Mouse (Mus musculus) granulocyte monocyte progenitor cell, adult 5-6 weeks (primary cell): ENCODE data around the gene Speg. TPM values are rescaled to one million over a fixed set of nuclear protein-coding genes. Genes with fewer than 3 reads are reported as not detected.

Experiments
- ATAC-seq: replicated peaks from 2 replicates; pipeline ENCODE4 v1.8.0; 2016; ENCODE audit warnings: mild to moderate bottlenecking, moderate TSS enrichment, inconsistent platforms; ENCODE audit not compliant: poor library complexity, severe bottlenecking
- total RNA-seq, 2 experiments: library from RNA; stranded (forward) in 1 of 2; stranded (reverse) in 1 of 2; fragments of 200-712, 200-1000 nt in 1 of 2; fragments of >200 nt in 1 of 2; fragmentation: Nextera tagmentation in 1 of 2; gene quantifications; 2 replicates each; pipeline ENCODE4 v1.2.3; 2014 to 2017

Speg gene
- total RNA-seq, 2 experiments from 2014 or later: 0.05 TPM; not detected in 1

DNA sequence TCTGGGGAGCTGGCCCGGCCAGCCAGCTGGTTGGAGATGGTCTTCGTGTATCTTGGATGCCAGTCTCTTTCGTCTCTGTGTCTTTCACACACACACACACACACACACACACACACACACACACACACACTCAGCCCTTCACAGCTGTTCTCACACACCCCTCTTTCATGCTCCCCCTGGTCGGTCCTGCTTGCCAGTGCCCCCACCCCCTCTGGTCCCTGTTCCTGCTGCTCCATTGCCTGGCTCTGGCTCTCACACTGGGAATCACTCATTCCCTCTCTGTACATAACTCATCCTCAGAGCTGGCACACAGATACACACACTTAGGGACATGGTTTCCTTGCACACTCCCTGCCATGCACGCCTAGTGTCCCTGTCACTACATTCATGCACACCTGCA is 76.8 kb downstream of the Speg start:
- ATAC-seq: no peak

GRCm38 (mm10) chr1:75455433-75455832 is 80.3 kb downstream of the Speg start:
- no peak for ATAC-seq

GRCm38 (mm10) chr1:75455948-75456347 is 80.9 kb downstream of the Speg start:
- ATAC-seq: no peak

DNA sequence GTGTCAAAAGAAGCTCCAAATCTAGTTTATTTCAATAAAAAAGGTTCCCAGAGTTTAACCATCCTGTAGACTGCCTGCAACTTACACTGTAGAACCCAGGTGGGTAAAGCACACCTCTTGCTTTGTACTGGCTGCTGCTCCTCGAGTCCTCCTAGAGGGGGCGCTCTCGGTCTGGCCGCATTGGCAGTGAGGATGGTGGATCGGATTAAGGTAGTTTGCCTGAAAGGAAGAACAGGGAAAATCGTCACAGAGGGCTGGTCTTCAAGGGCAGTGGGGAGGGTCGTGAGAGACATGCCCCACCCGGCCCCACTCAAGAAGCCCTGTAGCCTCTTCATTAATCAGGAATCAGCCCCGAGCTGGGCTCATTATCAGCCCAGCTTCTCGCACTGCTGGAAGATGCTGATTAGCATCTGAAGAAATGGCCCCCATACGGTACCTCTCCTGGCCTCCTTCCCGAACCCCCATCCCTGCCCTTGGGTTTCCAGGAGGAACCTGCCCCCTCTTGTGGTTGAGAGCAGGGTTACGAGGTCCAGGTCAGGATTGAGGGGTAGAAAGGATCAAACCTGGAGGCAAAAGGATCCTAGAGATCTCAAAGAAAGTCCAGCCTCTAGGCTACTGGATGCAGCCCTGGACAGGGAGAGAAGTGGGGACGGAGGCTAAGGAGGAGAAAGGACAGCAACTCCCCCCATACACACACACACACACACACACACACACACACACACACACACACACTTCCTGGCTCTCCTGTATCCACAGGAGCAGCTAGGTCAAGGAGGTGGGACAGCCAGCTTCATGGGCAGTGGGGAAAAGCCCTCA is 81.9 kb downstream of the Speg start:
- 0 out of 2 replicates have a peak, but pooled peaks have one; percentile 25 for ATAC-seq

DNA sequence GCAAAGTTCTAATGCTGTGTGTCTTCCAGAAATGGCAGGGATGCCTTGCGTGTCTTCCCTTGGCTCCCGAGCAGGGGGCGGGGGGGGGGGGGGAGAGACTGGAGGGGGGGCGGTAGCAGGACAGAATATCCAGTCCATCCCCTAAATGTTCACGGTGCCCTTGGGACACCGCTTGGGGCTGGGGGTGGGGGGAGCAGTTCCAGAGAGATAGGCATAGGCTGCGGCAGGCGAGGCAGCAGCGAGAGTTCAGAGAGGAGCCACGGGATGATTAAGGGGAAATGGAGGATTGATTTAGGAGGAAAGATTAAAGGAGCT is 82.6 kb downstream of the Speg start:
- ATAC-seq: no peak

GRCm38 (mm10) chr1:75458025-75458788 is 83.1 kb downstream of the Speg start:
- ATAC-seq: peak; percentile 35

- ATAC-seq: no peak
These were observed 83.9 kb downstream of the Speg start for GRCm38 (mm10) chr1:75458789-75459684.

GRCm38 (mm10) chr1:75460297-75460696 is 85.2 kb downstream of the Speg start:
- no peak for ATAC-seq

DNA sequence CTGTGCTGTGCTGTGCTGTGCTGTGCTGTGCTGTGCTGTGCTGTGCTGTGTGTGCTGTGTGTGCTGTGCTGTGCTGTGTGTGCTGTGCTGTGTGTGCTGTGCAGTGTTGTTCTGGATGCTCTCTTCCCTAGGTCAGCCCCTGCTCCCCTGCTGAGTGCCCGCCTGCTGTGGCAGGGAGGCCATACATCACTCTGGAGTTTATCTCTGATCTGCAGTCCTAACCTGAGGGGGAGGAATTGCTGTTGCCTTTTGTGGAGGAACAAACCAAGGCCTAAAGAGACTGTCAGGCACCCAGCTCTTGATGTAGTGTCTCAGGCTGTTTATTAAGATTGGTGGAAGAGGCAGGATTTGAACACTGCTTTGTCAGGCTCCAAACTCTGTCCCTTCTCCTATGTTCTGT is 87.5 kb downstream of the Speg start:
- ATAC-seq: no peak

- ATAC-seq: no peak
These were observed 88.6 kb downstream of the Speg start for GRCm38 (mm10) chr1:75463652-75464204.

DNA sequence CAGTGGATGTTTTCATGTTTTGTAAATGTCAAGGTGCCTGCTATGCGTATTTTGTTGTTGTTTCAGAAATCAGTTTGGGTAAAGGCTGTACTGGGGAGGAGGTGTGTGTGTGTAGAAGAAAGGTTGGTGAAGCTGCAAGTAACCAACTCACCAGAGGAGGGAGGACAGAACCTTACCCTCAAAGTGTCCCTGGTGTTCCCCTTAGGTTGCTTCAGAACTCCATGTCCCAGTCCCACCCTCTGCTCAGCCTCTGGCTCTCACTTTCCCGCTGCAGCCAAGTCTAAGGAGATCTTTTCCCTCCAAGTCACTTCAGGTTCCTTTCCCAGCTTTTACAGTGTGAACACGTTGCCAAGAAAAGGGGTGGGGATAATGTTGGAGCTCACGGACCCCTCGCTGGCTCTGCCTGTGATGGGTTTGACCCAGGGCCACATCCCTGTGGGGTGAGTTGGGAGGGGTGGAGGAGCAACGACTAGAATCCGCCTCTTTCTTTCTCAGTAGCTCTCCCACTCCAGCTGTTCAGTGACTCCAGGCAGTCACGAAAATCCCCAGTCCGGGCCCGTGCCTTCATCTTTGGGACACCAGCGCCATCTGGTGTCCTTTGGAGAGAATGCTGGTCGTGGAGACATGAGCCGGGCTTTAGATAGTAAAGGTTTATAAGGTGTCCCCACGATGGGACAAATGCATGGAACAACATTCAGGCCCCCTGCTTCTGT is 92.3 kb downstream of the Speg start:
- ATAC-seq: peak; percentile 84

GRCm38 (mm10) chr1:75469287-75469825 is 94.3 kb downstream of the Speg start:
- ATAC-seq: no peak

GRCm38 (mm10) chr1:75476441-75476840 is 101.3 kb downstream of the Speg start:
- no peak for ATAC-seq

- peak; percentile 44 for ATAC-seq
These were observed 102.3 kb downstream of the Speg start for GRCm38 (mm10) chr1:75477264-75477965.

DNA sequence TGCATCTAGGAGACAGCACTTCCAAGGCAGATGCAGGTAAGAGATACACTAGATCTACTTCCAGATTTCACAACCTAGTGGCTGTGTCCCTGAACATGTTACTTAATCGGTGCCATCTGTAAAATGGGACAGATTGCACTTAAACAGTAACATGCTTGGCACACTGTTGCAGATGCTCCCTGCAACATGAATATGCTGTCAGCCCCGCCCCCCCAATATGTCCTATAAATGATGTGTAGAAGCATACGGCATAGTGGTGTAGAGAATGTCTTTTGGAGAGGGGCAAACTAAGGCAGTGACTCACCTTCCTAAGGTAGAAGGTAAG is 102.8 kb downstream of the Speg start:
- ATAC-seq: no peak

- 0 out of 2 replicates have a peak, but pooled peaks have one; percentile 15 for ATAC-seq
These were observed 103.4 kb downstream of the Speg start for GRCm38 (mm10) chr1:75478497-75478896.

GRCm38 (mm10) chr1:75478916-75479634 is 104.0 kb downstream of the Speg start, which contains the start of the genes Chpf and Tmem198:
Gene Chpf (minus strand): TSS chr1:75479307.
Gene Tmem198 (plus strand): TSS chr1:75479532.
- ATAC-seq: peak; percentile 84

DNA sequence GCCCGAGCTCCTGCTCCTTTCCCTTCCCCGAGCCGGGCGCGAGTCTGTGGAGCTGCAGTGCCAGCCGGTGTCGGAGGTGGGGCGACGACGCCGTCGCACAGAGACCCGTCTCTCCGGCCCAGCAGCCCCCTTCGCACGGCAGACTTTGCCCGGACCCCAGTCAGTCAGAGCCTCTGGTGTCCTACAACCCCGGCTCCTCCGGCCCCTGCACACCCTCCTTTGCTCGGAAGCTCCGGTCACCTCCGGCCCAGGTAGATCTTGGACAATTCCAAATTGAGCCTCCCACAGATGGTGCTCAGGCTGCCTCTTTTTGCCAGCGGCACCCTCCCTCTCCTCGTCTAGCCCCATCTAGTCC is 104.5 kb downstream of the Speg start:
- no peak for ATAC-seq
